Mouse (Mus musculus): ENCODE data around the gene Cryaa. TPM values are rescaled to one million over a fixed set of nuclear protein-coding genes. Genes with fewer than 3 reads are reported as not detected.
"Not testable (repeated sequence)": the region's sequence is repeated elsewhere in the genome, so short reads cannot be mapped to it uniquely, and the experiment has no call there.

Gene Cryaa
- total RNA-seq, 2 experiments from 2014 or later = not detected

GRCm38 (mm10) chr17:31660661-31661250 is 16.9 kb upstream of the Cryaa start:
- DNase-seq = no peak

- no peak for DNase-seq
Observed at GRCm38 (mm10) chr17:31662855-31663254, 14.8 kb upstream of the Cryaa start.

- DNase-seq = peak; percentile 72
Observed at GRCm38 (mm10) chr17:31664760-31665159, 12.8 kb upstream of the Cryaa start.

- no peak for DNase-seq
Observed at GRCm38 (mm10) chr17:31668306-31668705, 9.3 kb upstream of the Cryaa start.

- DNase-seq = no peak
Observed at GRCm38 (mm10) chr17:31670163-31670562, 7.4 kb upstream of the Cryaa start.

GRCm38 (mm10) chr17:31671698-31672097 is 5.9 kb upstream of the Cryaa start:
- no peak for DNase-seq

- no peak for DNase-seq
Observed at GRCm38 (mm10) chr17:31672279-31672678, 5.3 kb upstream of the Cryaa start.

GRCm38 (mm10) chr17:31674426-31674825 is 3.2 kb upstream of the Cryaa start:
- no peak for DNase-seq

- no peak for DNase-seq
Observed at GRCm38 (mm10) chr17:31680450-31680849, 2.8 kb downstream of the Cryaa start.

GRCm38 (mm10) chr17:31685514-31686224 is 8.1 kb downstream of the Cryaa start:
- DNase-seq = peak; percentile 74

- no peak for DNase-seq
Observed at GRCm38 (mm10) chr17:31686225-31686564, 8.6 kb downstream of the Cryaa start.

- DNase-seq = no peak
Observed at GRCm38 (mm10) chr17:31688112-31688511, 10.5 kb downstream of the Cryaa start.

GRCm38 (mm10) chr17:31689606-31690005 is 12.0 kb downstream of the Cryaa start:
- no peak for DNase-seq

GRCm38 (mm10) chr17:31692918-31693317 is 15.3 kb downstream of the Cryaa start:
- no peak for DNase-seq

GRCm38 (mm10) chr17:31693330-31694022 is 15.9 kb downstream of the Cryaa start:
- peak; percentile 66 for DNase-seq

- DNase-seq = no peak
Observed at GRCm38 (mm10) chr17:31694023-31694376, 16.4 kb downstream of the Cryaa start.

- DNase-seq = no peak
Observed at GRCm38 (mm10) chr17:31694949-31695348, 17.3 kb downstream of the Cryaa start.

GRCm38 (mm10) chr17:31695356-31695755 is 17.7 kb downstream of the Cryaa start:
- DNase-seq = not testable (repeated sequence)

- no peak for DNase-seq
Observed at GRCm38 (mm10) chr17:31698347-31698746, 20.7 kb downstream of the Cryaa start.

- DNase-seq = peak; percentile 80
Observed at GRCm38 (mm10) chr17:31703276-31703980, 25.8 kb downstream of the Cryaa start.

- peak; percentile 83 for DNase-seq
Observed at GRCm38 (mm10) chr17:31705271-31706020, 27.8 kb downstream of the Cryaa start.

GRCm38 (mm10) chr17:31709121-31709741 is 31.6 kb downstream of the Cryaa start:
- DNase-seq = no peak
